Mouse (Mus musculus) megakaryocyte, adult 5-6 weeks (primary cell): ENCODE data around the gene Clcnka. TPM values are rescaled to one million over a fixed set of nuclear protein-coding genes. Genes with fewer than 3 reads are reported as not detected.
A peak's percentile ranks its signal among the peaks of the same experiment; 100 is the strongest.

ENCODE experiments used
- ATAC-seq: 2 replicates; pipeline ENCODE4 v1.8.0; 2016; ENCODE audit warnings: mild to moderate bottlenecking, inconsistent platforms; ENCODE audit not compliant: poor library complexity, severe bottlenecking
- total RNA-seq, 2 experiments: library from RNA; stranded (forward) in 1 of 2; stranded (reverse) in 1 of 2; fragments of 153-499, 151-499 nt in 1 of 2; fragments of 221-1000, 200-1000 nt in 1 of 2; gene quantifications; 2 replicates each; pipeline versions ENCODE4 v1.2.3 to v1.2.4; 2015 to 2017

Clcnka gene
- total RNA-seq, 2 experiments from 2014 or later: not detected

GRCm38 (mm10) chr4:141385275-141385674 lies 13.2 kb downstream of the Clcnka start:
- peak; percentile 77 for ATAC-seq

- ATAC-seq: no peak
Measured at GRCm38 (mm10) chr4:141382406-141382805, 16.1 kb downstream of the Clcnka start.

GRCm38 (mm10) chr4:141379674-141380073 lies 18.9 kb downstream of the Clcnka start:
- ATAC-seq: no peak

- no peak for ATAC-seq
Measured at GRCm38 (mm10) chr4:141372426-141372825, 26.1 kb downstream of the Clcnka start.

- ATAC-seq: no peak
Measured at GRCm38 (mm10) chr4:141367997-141368791, 30.3 kb downstream of the Clcnka start, which contains the start of gene Fam131c. Fam131c (plus strand) TSS chr4:141368220.

- ATAC-seq: no peak
Measured at GRCm38 (mm10) chr4:141365876-141366275, 32.6 kb downstream of the Clcnka start.

GRCm38 (mm10) chr4:141365126-141365525 lies 33.4 kb downstream of the Clcnka start:
- no peak for ATAC-seq

GRCm38 (mm10) chr4:141362937-141363548 lies 35.5 kb downstream of the Clcnka start:
- ATAC-seq: peak; percentile 80

- no peak for ATAC-seq
Measured at GRCm38 (mm10) chr4:141360846-141361245, 37.7 kb downstream of the Clcnka start.

- ATAC-seq: no peak
Measured at GRCm38 (mm10) chr4:141359222-141359621, 39.3 kb downstream of the Clcnka start.

- no peak for ATAC-seq
Measured at GRCm38 (mm10) chr4:141357811-141358210, 40.7 kb downstream of the Clcnka start.

GRCm38 (mm10) chr4:141353868-141354267 lies 44.7 kb downstream of the Clcnka start:
- ATAC-seq: no peak

GRCm38 (mm10) chr4:141352986-141353385 lies 45.5 kb downstream of the Clcnka start:
- no peak for ATAC-seq

- ATAC-seq: no peak
Measured at GRCm38 (mm10) chr4:141351972-141352371, 46.6 kb downstream of the Clcnka start.

GRCm38 (mm10) chr4:141350015-141350414 lies 48.5 kb downstream of the Clcnka start:
- ATAC-seq: no peak

GRCm38 (mm10) chr4:141348616-141349015 lies 49.9 kb downstream of the Clcnka start:
- no peak for ATAC-seq

- ATAC-seq: no peak
Measured at GRCm38 (mm10) chr4:141347365-141347797, 51.1 kb downstream of the Clcnka start.

GRCm38 (mm10) chr4:141345219-141345618 lies 53.3 kb downstream of the Clcnka start:
- no peak for ATAC-seq

- no peak for ATAC-seq
Measured at GRCm38 (mm10) chr4:141343515-141343914, 55.0 kb downstream of the Clcnka start.

GRCm38 (mm10) chr4:141341477-141341876 lies 57.0 kb downstream of the Clcnka start:
- ATAC-seq: no peak

GRCm38 (mm10) chr4:141338853-141339252 lies 59.7 kb downstream of the Clcnka start:
- ATAC-seq: no peak

- ATAC-seq: no peak
Measured at GRCm38 (mm10) chr4:141337986-141338385, 60.5 kb downstream of the Clcnka start.
